Mouse (Mus musculus) CH12.LX (cell line): ENCODE measurements around the gene Entpd7. TPM values are rescaled to one million over a fixed set of nuclear protein-coding genes. Genes with fewer than 3 reads are reported as not detected.

ENCODE experiments used
- DNase-seq: peaks from one replicate; pipeline ENCODE4 v3.0.0-alpha.2; 2013; ENCODE audit errors: extremely low read depth
- H3K27ac ChIP-seq: 2 replicates; pipeline ENCODE4 v1.5.1; 2012; ENCODE audit warnings: low read depth, mild to moderate bottlenecking, control low read depth, moderate library complexity; ENCODE audit not compliant: insufficient read depth
- H3K27me3 ChIP-seq: replicated peaks from 2 replicates; pipeline ENCODE3; 2012; ENCODE audit warnings: inconsistent platforms
- H3K36me3 ChIP-seq, 2 experiments: replicated peaks in 1 of 2; 2 replicates each; pipeline versions ENCODE3 to v1.6.1; 2012; ENCODE audit warnings: inconsistent platforms in 1 of 2, low read length in 1 of 2, mild to moderate bottlenecking in 1 of 2, mixed read lengths in 1 of 2, moderate library complexity in 1 of 2; ENCODE audit not compliant: control insufficient read depth in 1 of 2, insufficient read depth in 1 of 2
- H3K4me1 ChIP-seq, 2 experiments: 2 replicates each; pipeline ENCODE4 v1.6.1; 2012; ENCODE audit warnings: inconsistent platforms in 1 of 2, moderate library complexity in 1 of 2; ENCODE audit not compliant: insufficient read depth in 2 of 2, control insufficient read depth in 1 of 2
- H3K4me2 ChIP-seq: 2 replicates; pipeline ENCODE4 v1.6.1; 2012; ENCODE audit warnings: low read depth, mild to moderate bottlenecking, control low read depth; ENCODE audit not compliant: poor library complexity, insufficient read depth, severe bottlenecking
- H3K4me3 ChIP-seq, 3 experiments: fragments of 150-350 bp in 1 of 3; sonication (generic) in 1 of 3; replicated peaks in 1 of 3; 2 replicates each; pipeline versions ENCODE3 to v1.5.1; 2011 to 2012; ENCODE audit warnings: low read depth in 2 of 3, low read length in 2 of 3, mild to moderate bottlenecking in 2 of 3, moderate library complexity in 2 of 3, control low read depth in 1 of 3, improper control_type of control experiment in 1 of 3, inconsistent platforms in 1 of 3, mixed read lengths in 1 of 3; ENCODE audit not compliant: poor library complexity in 1 of 3
- H3K79me2 ChIP-seq: replicated peaks from 2 replicates; pipeline ENCODE4 v1.6.1; 2012; ENCODE audit warnings: mild to moderate bottlenecking, moderate library complexity; ENCODE audit not compliant: control insufficient read depth, poor library complexity, insufficient read depth, severe bottlenecking; ENCODE audit errors: extremely low read depth
- H3K9ac ChIP-seq: 2 replicates; pipeline ENCODE4 v1.6.1; 2012; ENCODE audit warnings: low read depth, mild to moderate bottlenecking, control low read depth, moderate library complexity; ENCODE audit not compliant: insufficient read depth
- H3K9me3 ChIP-seq: replicated peaks from 2 replicates; pipeline ENCODE3; 2012; ENCODE audit warnings: low read length, inconsistent platforms, mixed read lengths
- BHLHE40 ChIP-seq: IDR thresholded peaks from 2 replicates; pipeline ENCODE4 v1.6.1; 2011; ENCODE audit warnings: mild to moderate bottlenecking, low read depth, low read length, improper control_type of control experiment
- CHD2 ChIP-seq: IDR thresholded peaks from 2 replicates; pipeline ENCODE4 v1.6.1; 2011; ENCODE audit warnings: low read length, improper control_type of control experiment
- CTCF ChIP-seq, 2 experiments: IDR thresholded peaks in 1 of 2; conservative IDR thresholded peaks in 1 of 2; 2 replicates each; pipeline ENCODE4 v1.5.1; 2011 to 2012; ENCODE audit warnings: low read depth in 2 of 2, low read length in 2 of 2, improper control_type of control experiment in 1 of 2, inconsistent platforms in 1 of 2, mild to moderate bottlenecking in 1 of 2, moderate library complexity in 1 of 2
- ETS1 ChIP-seq: conservative IDR thresholded peaks from 2 replicates; pipeline ENCODE4 v1.6.1; 2012; ENCODE audit warnings: low read depth, mild to moderate bottlenecking, inconsistent platforms, low read length, improper control_type of control experiment, moderate library complexity
- JUN ChIP-seq: IDR thresholded peaks from 2 replicates; pipeline ENCODE4 v1.6.1; 2011; ENCODE audit warnings: low read depth, mild to moderate bottlenecking, low read length, improper control_type of control experiment, moderate library complexity; ENCODE audit not compliant: insufficient read depth
- KAT2A ChIP-seq: IDR thresholded peaks from 2 replicates; pipeline ENCODE4 v1.6.1; 2012; ENCODE audit warnings: low read length, improper control_type of control experiment, inconsistent platforms; ENCODE audit not compliant: insufficient replicate concordance
- MAFK ChIP-seq: IDR thresholded peaks from 2 replicates; pipeline ENCODE4 v1.6.1; 2011; ENCODE audit warnings: low read length, improper control_type of control experiment; ENCODE audit not compliant: insufficient replicate concordance
- MAZ ChIP-seq: IDR thresholded peaks from 2 replicates; pipeline ENCODE4 v1.6.1; 2012; ENCODE audit warnings: low read depth, mild to moderate bottlenecking, inconsistent platforms, low read length, improper control_type of control experiment, moderate library complexity
- MEF2A ChIP-seq: IDR thresholded peaks from 2 replicates; pipeline ENCODE4 v1.6.1; 2014; ENCODE audit warnings: low read depth, mild to moderate bottlenecking, inconsistent platforms, low read length, improper control_type of control experiment, borderline replicate concordance
- MXI1 ChIP-seq: IDR thresholded peaks from 2 replicates; pipeline ENCODE4 v1.6.1; 2011; ENCODE audit warnings: mild to moderate bottlenecking, low read depth, low read length, improper control_type of control experiment
- NELFE ChIP-seq: IDR thresholded peaks from 2 replicates; pipeline ENCODE4 v1.6.1; 2011; ENCODE audit warnings: low read depth, low read length, improper control_type of control experiment
- PAX5 ChIP-seq: IDR thresholded peaks from 2 replicates; pipeline ENCODE4 v1.6.1; 2012; ENCODE audit warnings: low read length, inconsistent platforms, mixed read lengths
- POLR2A ChIP-seq: IDR thresholded peaks from 2 replicates; pipeline ENCODE4 v1.6.1; 2011; ENCODE audit warnings: low read depth, mild to moderate bottlenecking, improper control_type of control experiment, low read length
- POLR2AphosphoS2 ChIP-seq: IDR thresholded peaks from 2 replicates; pipeline ENCODE4 v1.6.1; 2011; ENCODE audit warnings: low read depth, low read length, improper control_type of control experiment
- RCOR1 ChIP-seq: conservative IDR thresholded peaks from 2 replicates; pipeline ENCODE4 v1.6.1; 2012; ENCODE audit warnings: low read depth, mild to moderate bottlenecking, inconsistent platforms, low read length, improper control_type of control experiment
- SIN3A ChIP-seq: IDR thresholded peaks from 2 replicates; pipeline ENCODE4 v1.6.1; 2012; ENCODE audit warnings: low read length, improper control_type of control experiment, inconsistent platforms
- TBP ChIP-seq: conservative IDR thresholded peaks from 2 replicates; pipeline ENCODE4 v1.6.1; 2011; ENCODE audit warnings: low read depth, low read length, improper control_type of control experiment
- TCF12 ChIP-seq: IDR thresholded peaks from 2 replicates; pipeline ENCODE4 v1.6.1; 2014; ENCODE audit warnings: low read depth, mild to moderate bottlenecking, inconsistent platforms, low read length, improper control_type of control experiment
- UBTF ChIP-seq: IDR thresholded peaks from 2 replicates; pipeline ENCODE4 v1.6.1; 2012; ENCODE audit warnings: low read depth, mild to moderate bottlenecking, inconsistent platforms, low read length, improper control_type of control experiment, moderate library complexity
- USF1 ChIP-seq: IDR thresholded peaks from 2 replicates; pipeline ENCODE4 v1.6.1; 2014; ENCODE audit warnings: low read depth, mild to moderate bottlenecking, inconsistent platforms, low read length, improper control_type of control experiment
- USF2 ChIP-seq: conservative IDR thresholded peaks from 2 replicates; pipeline ENCODE4 v1.6.1; 2011; ENCODE audit warnings: low read depth, low read length, improper control_type of control experiment
- ZC3H11A ChIP-seq: IDR thresholded peaks from 2 replicates; pipeline ENCODE4 v1.6.1; 2012; ENCODE audit warnings: low read depth, mild to moderate bottlenecking, inconsistent platforms, low read length, improper control_type of control experiment
- ZKSCAN1 ChIP-seq: IDR thresholded peaks from 2 replicates; pipeline ENCODE4 v1.6.1; 2012; ENCODE audit warnings: low read depth, inconsistent platforms, low read length, improper control_type of control experiment, borderline replicate concordance
- ZMIZ1 ChIP-seq: IDR thresholded peaks from 2 replicates; pipeline ENCODE4 v1.6.1; 2012; ENCODE audit warnings: low read depth, mild to moderate bottlenecking, inconsistent platforms, low read length, improper control_type of control experiment
- ZNF384 ChIP-seq: IDR thresholded peaks from 2 replicates; pipeline ENCODE4 v1.6.1; 2012; ENCODE audit warnings: low read depth, low read length, improper control_type of control experiment, inconsistent platforms
- dilution Hi-C: fragments of 300-500 bp; cut with MboI; formaldehyde crosslinking; loops from 2 replicates; pipeline ENCODE4 v1.14.3; 2020; ENCODE audit warnings: low sequenced_read_pairs; ENCODE audit not compliant: extremely low pct_unique_long_range_greater_than_20kb, extremely low pct_ligation_motif_present
- in situ Hi-C: fragments of 300-500 bp; cut with MboI; formaldehyde crosslinking; loops from 3 replicates; pipeline ENCODE4 v1.14.3; 2019; ENCODE audit warnings: low sequenced_read_pairs, low pct_ligation_motif_present, low pct_unique_long_range_greater_than_20kb, mixed read lengths
- polyA plus RNA-seq: library from polyadenylated mRNA; unstranded; fragments of >175 nt; gene quantifications from 2 replicates; pipeline ENCODE4 v1.2.1, GENCODE M21; 2012; ENCODE audit warnings: low read depth; ENCODE audit not compliant: insufficient read length
- total RNA-seq, 2 experiments: library from RNA; depleted of rRNA; stranded (reverse); fragments of 300-350 nt in 1 of 2; fragments of >200 nt in 1 of 2; gene quantifications; 2 replicates each; pipeline ENCODE4 v1.2.3; 2012 to 2014

Entpd7 gene
- total and polyA plus RNA-seq, 3 experiments = 2.7 to 6.0 (median 4.0) TPM

DNA sequence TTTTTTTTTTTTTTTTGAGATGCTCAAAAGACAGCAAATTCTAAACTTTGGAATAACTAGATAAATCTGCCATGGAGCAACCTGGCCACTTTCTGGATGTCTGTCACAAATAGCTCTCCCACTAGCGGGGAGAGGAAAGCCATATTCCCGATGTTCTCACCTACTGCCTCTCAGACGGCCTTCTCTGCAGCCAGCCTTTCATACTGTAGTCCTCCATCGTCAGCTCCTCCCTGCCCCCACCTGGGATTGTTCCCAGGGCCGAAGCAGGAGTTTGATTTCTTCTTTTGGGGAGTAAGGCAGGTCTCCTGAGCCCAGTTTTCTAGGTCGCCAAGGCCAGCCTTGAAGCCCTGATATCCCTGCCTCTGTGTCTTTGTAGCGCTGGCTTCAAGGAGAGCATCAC, 41.7 kb downstream of the Entpd7 start:
- Histone ChIP-seq H3K36me3 (peaks cover 28 to 60% of the 10 kb centered on the region in 2 experiments), H3K4me1 (peaks cover 6 to 21% of the 10 kb centered on the region in 2 experiments), H3K27ac (no peak overlapping the region), H3K9me3 (peaks cover 1% of the 10 kb centered on the region), H3K27me3 (no peaks in the 10 kb centered on the region), H3K4me3 (no peak overlapping the region), H3K79me2 (no peaks in the 10 kb centered on the region), H3K4me2 (no peak overlapping the region), H3K9ac (no peak overlapping the region)
- no peak for DNase-seq
- TF ChIP-seq ZMIZ1 (no peak), ETS1 (no peak), MEF2A (no peak), JUN (no peak), ZC3H11A (no peak), MXI1 (no peak), NELFE (no peak), ZKSCAN1 (no peak), USF2 (no peak), KAT2A (no peak), CHD2 (no peak), BHLHE40 (no peak)
- dilution Hi-C loops (no loop called here), in situ Hi-C loops (no loop called here)

DNA sequence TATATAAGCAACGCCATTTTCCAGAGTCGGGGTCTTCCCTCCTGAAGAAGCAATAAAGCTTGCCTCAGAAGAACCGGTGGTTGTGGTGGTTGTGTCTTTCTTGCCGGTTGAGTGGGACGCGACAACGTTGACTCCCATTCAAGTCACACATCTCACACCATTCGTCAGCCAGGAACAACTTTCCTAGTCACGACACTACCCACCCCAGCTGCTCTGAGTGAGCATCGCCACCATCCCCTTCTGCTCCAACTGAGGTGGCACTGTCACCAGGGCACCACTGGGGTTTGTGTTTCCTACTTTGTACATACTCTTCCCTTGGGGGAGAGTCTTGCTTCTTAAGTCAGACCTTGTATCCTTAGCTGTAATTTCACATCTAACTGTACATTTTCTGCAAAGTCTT, 48.9 kb downstream of the Entpd7 start:
- no peak for DNase-seq
- no peaks in the 10 kb centered on the region for H3K79me2 ChIP-seq
- peaks cover 3% of the 10 kb centered on the region for H3K9me3 ChIP-seq
- no peaks in the 10 kb centered on the region for H3K4me1 ChIP-seq
- no peak overlapping the region for H3K27ac ChIP-seq
- H3K4me2 ChIP-seq = no peak overlapping the region
- no peak for TF ChIP-seq MAZ
- TF ChIP-seq JUN = no peak
- TF ChIP-seq MEF2A = no peak
- no peak for TF ChIP-seq NELFE
- TF ChIP-seq RCOR1 = no peak
- TF ChIP-seq CHD2 = no peak
- TF ChIP-seq SIN3A = no peak
- no peak for TF ChIP-seq CTCF (conservative IDR thresholded peaks at IDR 0.05 in 1 of 2, IDR thresholded peaks at IDR 0.05 in 1 of 2; ENCODE audit: low read depth in 2 of 2, low read length in 2 of 2)
- no peak for TF ChIP-seq TBP
- TF ChIP-seq MAFK = no peak
- TF ChIP-seq TCF12 = no peak
- TF ChIP-seq UBTF = no peak
- TF ChIP-seq USF1 = no peak
- TF ChIP-seq BHLHE40 = no peak
- TF ChIP-seq POLR2A = no peak
- no peak for TF ChIP-seq POLR2AphosphoS2
- TF ChIP-seq ZC3H11A = no peak
- no peak for TF ChIP-seq ZNF384
- no peak for TF ChIP-seq PAX5
- H3K36me3 ChIP-seq = peaks cover 77 to 94% of the 10 kb centered on the region in 2 experiments
- dilution Hi-C loops = no loop called here
- in situ Hi-C loops = no loop called here
- no peak overlapping the region for H3K9ac ChIP-seq
- H3K27me3 ChIP-seq = no peaks in the 10 kb centered on the region
- no peak overlapping the region for H3K4me3 ChIP-seq
